ENCODE assay signal across 8 mouse cellular contexts in the genomic region with DNA sequence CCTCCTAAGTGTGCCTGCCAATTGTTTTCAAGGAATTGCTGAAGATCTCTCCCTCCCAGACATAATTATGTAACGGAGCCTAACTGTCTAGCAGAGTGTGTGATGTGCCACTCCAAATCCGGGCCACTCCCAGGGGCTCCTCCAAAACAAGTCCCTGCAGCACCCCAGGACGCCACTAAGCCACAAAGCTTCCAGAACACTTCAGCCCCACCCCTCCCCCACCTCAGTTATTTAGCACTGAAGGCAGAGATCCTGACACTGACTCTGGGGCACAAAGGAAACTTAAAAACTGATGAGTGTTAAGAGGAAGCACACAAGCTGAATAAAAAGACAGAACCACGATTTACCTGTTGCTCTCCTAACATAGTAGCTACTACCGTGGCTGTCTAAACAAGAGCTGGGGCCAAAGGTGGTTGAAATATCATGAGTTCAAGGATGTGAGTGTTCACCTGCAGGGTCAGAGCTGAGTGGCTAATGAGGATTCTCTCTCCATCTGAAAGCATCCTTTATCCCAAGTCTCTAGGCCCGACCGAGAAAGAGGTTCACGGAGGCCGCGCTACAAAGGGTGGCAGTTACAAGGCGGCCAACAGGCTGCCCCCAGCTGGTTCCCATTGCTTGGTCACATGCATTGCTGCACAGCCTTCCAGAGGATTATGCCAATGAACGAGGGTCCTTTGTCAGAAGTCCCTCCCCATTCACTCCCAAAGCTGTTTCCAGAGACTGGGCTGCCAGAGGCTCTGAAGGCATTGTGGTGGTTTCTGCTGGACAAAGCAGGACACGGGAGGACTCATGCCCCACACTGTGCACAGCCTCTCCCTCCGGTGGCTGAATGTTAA. TPM values are rescaled to one million over a fixed set of nuclear protein-coding genes. Genes with fewer than 3 reads are reported as not detected.
DNase-seq lines count a peak whose midpoint lies in the region; ATAC-seq lines count a peak whose summit lies in the region.

No protein-coding gene starts in this region.

- peaks cover 19% of the 10 kb centered on the region for H3K4me1 ChIP-seq in hindbrain, embryonic 12.5 days
- H3K4me1 ChIP-seq in midbrain, embryonic 15.5 days: peaks cover 20% of the 10 kb centered on the region

- no peaks in the 10 kb centered on the region for H3K27me3 ChIP-seq in hindbrain, embryonic 12.5 days
- no peaks in the 10 kb centered on the region for H3K27me3 ChIP-seq in midbrain, embryonic 15.5 days (replicated peaks)

- no peaks in the 10 kb centered on the region for H3K36me3 ChIP-seq in hindbrain, embryonic 12.5 days
- H3K36me3 ChIP-seq in midbrain, embryonic 15.5 days (replicated peaks): no peaks in the 10 kb centered on the region

- H3K9me3 ChIP-seq in hindbrain, embryonic 12.5 days (replicated peaks): no peaks in the 10 kb centered on the region
- H3K9me3 ChIP-seq in midbrain, embryonic 15.5 days: no peaks in the 10 kb centered on the region

- no peak overlapping the region for H3K4me3 ChIP-seq in hindbrain, embryonic 12.5 days
- H3K4me3 ChIP-seq in midbrain, embryonic 15.5 days: peak overlapping the region; percentile 34; the same call in 1 of the 2 replicates

- ATAC-seq in hindbrain, embryonic 12.5 days (ENCODE audit: low FRiP score): peak; percentile 89
- peak; percentile 89 for ATAC-seq in midbrain, embryonic 15.5 days (replicated peaks)

- peak; percentile 5 for DNase-seq in layer of hippocampus, adult 11-12 months (ENCODE audit: low spot score)
- no peak for DNase-seq in layer of hippocampus, postnatal 36 days
- peak; percentile 86 for DNase-seq in embryo, embryonic 10 days (ENCODE audit: low spot score)
- DNase-seq in spleen, adult 18-20 months: no peak
- no peak for DNase-seq in heart, adult 8-10 months (ENCODE audit: low spot score)
- no peak for DNase-seq in adrenal gland, adult (ENCODE audit: inconsistent age in 2 of 2, low spot score in 1 of 2)

- H3K9ac ChIP-seq in hindbrain, embryonic 12.5 days: no peak overlapping the region
- H3K9ac ChIP-seq in midbrain, embryonic 15.5 days: no peak overlapping the region

- peak overlapping the region; percentile 52 for H3K27ac ChIP-seq in hindbrain, embryonic 12.5 days
- H3K27ac ChIP-seq in midbrain, embryonic 15.5 days: peak overlapping the region; percentile 27

- WGBS in hindbrain, embryonic 12.5 days: 5% methylated on average over 14 of the region's 14 CpGs
- WGBS in midbrain, embryonic 15.5 days: 4% methylated on average over 14 of the region's 14 CpGs

- H3K4me2 ChIP-seq in hindbrain, embryonic 12.5 days (replicated peaks): peak overlapping the region; percentile 43
- H3K4me2 ChIP-seq in midbrain, embryonic 15.5 days: peak overlapping the region; percentile 60

RNA-seq across cellular contexts. Expression of gene Tgif1, which starts 19.0 kb away (rescaled TPM):
- 1 to 10 TPM; 1.9 to 2.0 TPM for total RNA-seq in layer of hippocampus, postnatal 36 days (2021)
- 66.8 and 68.7 TPM in 2 replicates for polyA plus RNA-seq in hindbrain, embryonic 12.5 days (2016; fragmentation: Nextera tagmentation; extraction: Ambion mirVana)
- 11.4 and 11.5 TPM in 2 replicates for polyA plus RNA-seq in midbrain, embryonic 15.5 days (2015; fragmentation: Nextera tagmentation; extraction: Ambion mirVana)
- 1 to 10 TPM; 2.8 to 4.8 (median 3.9) TPM for total RNA-seq in heart, adult 8-10 months (2022)

Comparison
In these comparisons a context has a peak if more than half of its experiments do, and no peak if none do; other contexts are left out.
1. DNase-seq: peak in layer of hippocampus, adult 11-12 months (single experiment) and embryo, embryonic 10 days (single experiment); none in layer of hippocampus, postnatal 36 days (0 of 2), spleen, adult 18-20 months (0 of 2), heart, adult 8-10 months (single experiment) and adrenal gland, adult (0 of 2).